Mouse (Mus musculus) CH12.LX (cell line): ENCODE measurements around the gene Ccdc78.

Experiments used
- CTCF ChIP-seq, 2 experiments: IDR thresholded peaks in 1 of 2; conservative IDR thresholded peaks in 1 of 2; 2 replicates each; pipeline ENCODE4 v1.5.1; 2011 to 2012; ENCODE audit warnings: low read depth in 2 of 2, low read length in 2 of 2, improper control_type of control experiment in 1 of 2, inconsistent platforms in 1 of 2, mild to moderate bottlenecking in 1 of 2, moderate library complexity in 1 of 2
- ELF1 ChIP-seq: IDR thresholded peaks from 2 replicates; pipeline ENCODE4 v1.6.1; 2014; ENCODE audit warnings: low read depth, mild to moderate bottlenecking, inconsistent platforms, low read length, improper control_type of control experiment
- POLR2A ChIP-seq: IDR thresholded peaks from 2 replicates; pipeline ENCODE4 v1.6.1; 2011; ENCODE audit warnings: low read depth, mild to moderate bottlenecking, improper control_type of control experiment, low read length
- SMC3 ChIP-seq: IDR thresholded peaks from 2 replicates; pipeline ENCODE4 v1.6.1; 2011; ENCODE audit warnings: low read depth, low read length, improper control_type of control experiment

- TF ChIP-seq POLR2A (no peak), CTCF (conservative IDR thresholded peaks at IDR 0.05 in 1 of 2, IDR thresholded peaks at IDR 0.05 in 1 of 2; ENCODE audit: low read depth in 2 of 2, low read length in 2 of 2) (no peak), ELF1 (no peak), SMC3 (no peak)
Measured at GRCm38 (mm10) chr17:25756378-25757242, 29.8 kb upstream of the Ccdc78 start.
